Mouse (Mus musculus) stomach, embryonic 16.5 days (tissue): ENCODE measurements around the gene Kcnd3. TPM values are rescaled to one million over a fixed set of nuclear protein-coding genes. Genes with fewer than 3 reads are reported as not detected.
A peak's percentile ranks its signal among the peaks of the same experiment; 100 is the strongest.
"Not testable (repeated sequence)": the region's sequence is repeated elsewhere in the genome, so short reads cannot be mapped to it uniquely, and the experiment has no call there.

Source experiments
- ATAC-seq: fragments of 200-750 bp; cut with Nextera tagmentation; 2 replicates; pipeline ENCODE4 v1.8.0; 2017; ENCODE audit warnings: moderate number of reproducible peaks, moderate TSS enrichment; ENCODE audit not compliant: insufficient read depth, low FRiP score
- H3K27ac ChIP-seq: fragments of 300-500 bp; sonication (generic); 2 replicates; pipeline ENCODE4 v1.5.1; 2014; ENCODE audit warnings: low read length
- H3K27me3 ChIP-seq: fragments of 300-500 bp; sonication (generic); 2 replicates; pipeline ENCODE4 v1.6.1; 2014; ENCODE audit warnings: low read length, control low read depth, mixed read lengths; ENCODE audit not compliant: control insufficient read depth, insufficient read depth
- H3K36me3 ChIP-seq: fragments of 300-500 bp; sonication (generic); 2 replicates; pipeline ENCODE4 v1.6.1; 2014; ENCODE audit warnings: low read length; ENCODE audit not compliant: control insufficient read depth, insufficient read depth
- H3K4me1 ChIP-seq: fragments of 300-500 bp; sonication (generic); 2 replicates; pipeline ENCODE4 v1.6.1; 2014; ENCODE audit warnings: low read length, control low read depth, mixed read lengths; ENCODE audit not compliant: control insufficient read depth, insufficient read depth
- H3K4me2 ChIP-seq: fragments of 300-500 bp; sonication (generic); 2 replicates; pipeline ENCODE4 v1.6.1; 2014; ENCODE audit warnings: low read depth, low read length, mixed read lengths
- H3K4me3 ChIP-seq: fragments of 300-500 bp; sonication (generic); replicated peaks from 2 replicates; pipeline ENCODE4 v1.5.1; 2014; ENCODE audit warnings: mild to moderate bottlenecking, low read length
- H3K9ac ChIP-seq: fragments of 300-500 bp; sonication (generic); 2 replicates; pipeline ENCODE4 v1.6.1; 2014; ENCODE audit warnings: low read length
- H3K9me3 ChIP-seq: fragments of 300-500 bp; sonication (generic); replicated peaks from 2 replicates; pipeline ENCODE4 v1.6.1; 2016; ENCODE audit warnings: low read length, control low read depth; ENCODE audit not compliant: control insufficient read depth
- WGBS: fragments of 180-500 bp; shearing (Covaris S2); extraction: QIAGEN DNeasy Blood & Tissue Kit; methylation state at CpG from one replicate; pipeline ENCODE4 v1.1.7; 2014; 5-methylcytosine and 5-hydroxymethylcytosine counted together
- polyA plus RNA-seq: library from polyadenylated mRNA; unstranded; fragments of >200 nt; fragmentation: Nextera tagmentation; extraction: Ambion mirVana; gene quantifications from 2 replicates; pipeline ENCODE4 v1.2.1, GENCODE M21; 2015

Gene Kcnd3
- polyA plus RNA-seq, 1 experiment from 2014 or later, result 5.6 TPM

- H3K36me3 ChIP-seq, result no peaks in the 10 kb centered on the region
- no peak overlapping the region for H3K9ac ChIP-seq
- H3K27me3 ChIP-seq, result peaks cover 7% of the 10 kb centered on the region; the same call in 1 of the 2 replicates
- no peak overlapping the region for H3K4me3 ChIP-seq
- H3K4me1 ChIP-seq, result peaks cover 18% of the 10 kb centered on the region
- 21% methylated on average over 3 of the region's 3 CpGs for WGBS
- H3K9me3 ChIP-seq, result no peaks in the 10 kb centered on the region
- no peak overlapping the region for H3K4me2 ChIP-seq
- no peak for ATAC-seq
- no peak overlapping the region; the same call in 1 of the 2 replicates for H3K27ac ChIP-seq
These were observed 247.3 kb downstream of the Kcnd3 start for GRCm38 (mm10) chr3:105699241-105699933.

- 44% methylated on average over 1 of the region's 1 CpGs for WGBS
- not testable (repeated sequence) for ATAC-seq, H3K36me3 ChIP-seq, H3K9ac ChIP-seq, H3K27ac ChIP-seq, H3K27me3 ChIP-seq, H3K9me3 ChIP-seq, H3K4me2 ChIP-seq, H3K4me3 ChIP-seq
- peaks cover 20% of the 10 kb centered on the region for H3K4me1 ChIP-seq
These were observed 248.7 kb downstream of the Kcnd3 start for GRCm38 (mm10) chr3:105700786-105701185.

- Histone ChIP-seq H3K36me3 (no peaks in the 10 kb centered on the region), H3K4me2 (no peak overlapping the region), H3K27ac (no peak overlapping the region), H3K9ac (no peak overlapping the region), H3K27me3 (peaks cover 7% of the 10 kb centered on the region; the same call in 1 of the 2 replicates), H3K9me3 (no peaks in the 10 kb centered on the region), H3K4me1 (peaks cover 21% of the 10 kb centered on the region), H3K4me3 (no peak overlapping the region)
- 49% methylated on average over 5 of the region's 5 CpGs for WGBS
- no peak for ATAC-seq
These were observed 249.3 kb downstream of the Kcnd3 start for GRCm38 (mm10) chr3:105701399-105701798.

GRCm38 (mm10) chr3:105703571-105703970, 251.4 kb downstream of the Kcnd3 start:
- Histone ChIP-seq H3K27ac (0 out of 2 replicates have a peak overlapping the region, but pooled peaks have one; percentile 25), H3K9me3 (no peaks in the 10 kb centered on the region), H3K36me3 (no peaks in the 10 kb centered on the region), H3K4me3 (no peak overlapping the region), H3K27me3 (peaks cover 3% of the 10 kb centered on the region; the same call in 1 of the 2 replicates), H3K9ac (no peak overlapping the region), H3K4me1 (peaks cover 21% of the 10 kb centered on the region), H3K4me2 (no peak overlapping the region)
- ATAC-seq, result no peak
- 63% methylated on average over 6 of the region's 6 CpGs for WGBS

GRCm38 (mm10) chr3:105704031-105705008, 252.2 kb downstream of the Kcnd3 start, which contains the start of gene Inka2:
TSS of gene Inka2 (plus strand) at chr3:105704599.
- Histone ChIP-seq H3K4me1 (peaks cover 17% of the 10 kb centered on the region), H3K27me3 (peaks cover 3% of the 10 kb centered on the region; the same call in 1 of the 2 replicates), H3K9me3 (no peaks in the 10 kb centered on the region), H3K9ac (peak within 1 kb of the TSS; percentile 79), H3K4me3 (peak within 1 kb of the TSS; percentile 56), H3K36me3 (no peaks in the 10 kb centered on the region), H3K27ac (peak within 1 kb of the TSS; percentile 73), H3K4me2 (peak within 1 kb of the TSS; percentile 98)
- peak; percentile 93 for ATAC-seq
- 7% methylated on average over 39 of the region's 43 CpGs for WGBS

- Histone ChIP-seq H3K4me3 (peak overlapping the region; percentile 56), H3K27me3 (peaks cover 3% of the 10 kb centered on the region; the same call in 1 of the 2 replicates), H3K36me3 (no peaks in the 10 kb centered on the region), H3K4me1 (peaks cover 16% of the 10 kb centered on the region), H3K9ac (peak overlapping the region; percentile 79), H3K9me3 (no peaks in the 10 kb centered on the region), H3K27ac (peak overlapping the region; percentile 73), H3K4me2 (peak overlapping the region; percentile 98)
- peak; percentile 59 for ATAC-seq
- under 1% methylated on average over 28 of the region's 28 CpGs for WGBS
These were observed 253.0 kb downstream of the Kcnd3 start for GRCm38 (mm10) chr3:105705061-105705549.

GRCm38 (mm10) chr3:105705561-105705960, 253.4 kb downstream of the Kcnd3 start:
- peak overlapping the region; percentile 98 for H3K4me2 ChIP-seq
- no peak for ATAC-seq
- peak overlapping the region; percentile 79 for H3K9ac ChIP-seq
- H3K4me3 ChIP-seq, result peak overlapping the region; percentile 56
- no peaks in the 10 kb centered on the region for H3K36me3 ChIP-seq
- peaks cover 18% of the 10 kb centered on the region for H3K4me1 ChIP-seq
- H3K27ac ChIP-seq, result no peak overlapping the region
- no peaks in the 10 kb centered on the region for H3K9me3 ChIP-seq
- whole genome bisulfite sequencing, result 45% methylated on average over 3 of the region's 3 CpGs
- peaks cover 3% of the 10 kb centered on the region; the same call in 1 of the 2 replicates for H3K27me3 ChIP-seq

- Histone ChIP-seq H3K36me3 (no peaks in the 10 kb centered on the region), H3K27ac (no peak overlapping the region), H3K4me2 (peak overlapping the region; percentile 98), H3K9me3 (no peaks in the 10 kb centered on the region), H3K9ac (no peak overlapping the region), H3K4me3 (peak overlapping the region; percentile 56; the same call in 1 of the 2 replicates), H3K4me1 (peaks cover 15% of the 10 kb centered on the region), H3K27me3 (peaks cover 3% of the 10 kb centered on the region; the same call in 1 of the 2 replicates)
- 54% methylated on average over 4 of the region's 4 CpGs for WGBS
- ATAC-seq, result no peak
These were observed 254.4 kb downstream of the Kcnd3 start for GRCm38 (mm10) chr3:105706366-105707020.
